ENCODE assay signal across 8 mouse cellular contexts in genomic region chr17:22360572-22360971, GRCm38 (mm10). TPM values are rescaled to one million over a fixed set of nuclear protein-coding genes. Genes with fewer than 3 reads are reported as not detected.
A peak's percentile ranks its signal among the peaks of the same experiment; 100 is the strongest.
DNase-seq lines count a peak whose midpoint lies in the region; ATAC-seq lines count a peak whose summit lies in the region.

No protein-coding gene starts in this region.

- H3K27ac ChIP-seq in lung, embryonic 15.5 days: no peak overlapping the region; the same call in 1 of the 2 replicates
- no peak overlapping the region for H3K27ac ChIP-seq in embryonic facial prominence, embryonic 15.5 days (replicated peaks)
- no peak overlapping the region for H3K27ac ChIP-seq in limb, embryonic 11.5 days (replicated peaks; ENCODE audit: low read depth, low read length)

- WGBS in lung, embryonic 15.5 days: 23% methylated on average over 5 of the region's 5 CpGs
- 27% methylated on average over 5 of the region's 5 CpGs for WGBS in embryonic facial prominence, embryonic 15.5 days
- 24% methylated on average over 5 of the region's 5 CpGs for WGBS in limb, embryonic 11.5 days

- peak overlapping the region; percentile 57 for H3K4me2 ChIP-seq in lung, embryonic 15.5 days
- peak overlapping the region; percentile 51 for H3K4me2 ChIP-seq in embryonic facial prominence, embryonic 15.5 days (replicated peaks)
- H3K4me2 ChIP-seq in limb, embryonic 11.5 days (ENCODE audit: low read depth, severe bottlenecking): peak overlapping the region; percentile 41

- 0 out of 2 replicates have a peak, but pooled peaks cover 6% of the 10 kb centered on the region for H3K36me3 ChIP-seq in lung, embryonic 15.5 days
- peaks cover 12% of the 10 kb centered on the region for H3K36me3 ChIP-seq in embryonic facial prominence, embryonic 15.5 days
- H3K36me3 ChIP-seq in limb, embryonic 11.5 days (ENCODE audit: control insufficient read depth, insufficient read depth, low read length): no peaks in the 10 kb centered on the region

- H3K27me3 ChIP-seq in lung, embryonic 15.5 days: no peaks in the 10 kb centered on the region
- no peaks in the 10 kb centered on the region for H3K27me3 ChIP-seq in embryonic facial prominence, embryonic 15.5 days
- no peaks in the 10 kb centered on the region for H3K27me3 ChIP-seq in limb, embryonic 11.5 days (ENCODE audit: control insufficient read depth, insufficient read depth, low read length)

- peak overlapping the region; percentile 56 for H3K9ac ChIP-seq in lung, embryonic 15.5 days
- peak overlapping the region; percentile 50; the same call in 1 of the 2 replicates for H3K9ac ChIP-seq in embryonic facial prominence, embryonic 15.5 days
- peak overlapping the region; percentile 50 for H3K9ac ChIP-seq in limb, embryonic 11.5 days (ENCODE audit: low read length)

- H3K4me3 ChIP-seq in lung, embryonic 15.5 days: peak overlapping the region; percentile 60
- H3K4me3 ChIP-seq in embryonic facial prominence, embryonic 15.5 days (replicated peaks): peak overlapping the region; percentile 57
- peak overlapping the region; percentile 53 for H3K4me3 ChIP-seq in limb, embryonic 11.5 days (ENCODE audit: low read depth, low read length)

- H3K4me1 ChIP-seq in lung, embryonic 15.5 days: no peaks in the 10 kb centered on the region
- H3K4me1 ChIP-seq in embryonic facial prominence, embryonic 15.5 days: peaks cover 13% of the 10 kb centered on the region; the same call in 1 of the 2 replicates
- H3K4me1 ChIP-seq in limb, embryonic 11.5 days (ENCODE audit: control insufficient read depth, insufficient read depth, low read length): no peaks in the 10 kb centered on the region

- no peak for DNase-seq in lung, postnatal 4 days
- no peak for DNase-seq in limb, embryonic 11.5 days (ENCODE audit: low spot score)
- no peak for DNase-seq in thymus, postnatal 4 days
- DNase-seq in natural killer cell, adult 2 months (ENCODE audit: low spot score in 2 of 2): no peak
- DNase-seq in testis, postnatal 14 days (ENCODE audit: low spot score): no peak

- ATAC-seq in lung, embryonic 15.5 days (ENCODE audit: borderline replicate concordance, extremely low read depth, low FRiP score, low TSS enrichment): no peak
- ATAC-seq in embryonic facial prominence, embryonic 15.5 days (ENCODE audit: insufficient number of reproducible peaks, low FRiP score, low TSS enrichment, low read depth): no peak
- no peak for ATAC-seq in limb, embryonic 11.5 days (ENCODE audit: insufficient number of reproducible peaks, low FRiP score, low TSS enrichment, low read depth)
- peak; percentile 25; the same call in 1 of the 2 replicates for ATAC-seq in neutrophil, adult 5-6 weeks (ENCODE audit: extremely low read depth, insufficient number of reproducible peaks, low FRiP score, poor library complexity, severe bottlenecking)

- H3K9me3 ChIP-seq in lung, embryonic 15.5 days: no peaks in the 10 kb centered on the region
- no peaks in the 10 kb centered on the region for H3K9me3 ChIP-seq in embryonic facial prominence, embryonic 15.5 days (replicated peaks)
- no peaks in the 10 kb centered on the region; the same call in 1 of the 2 replicates for H3K9me3 ChIP-seq in limb, embryonic 11.5 days (ENCODE audit: control insufficient read depth, low read length)

RNA-seq across cellular contexts. Expression of gene Zfp944, which starts 0.6 kb away (rescaled TPM):
- polyA plus RNA-seq in lung, embryonic 15.5 days (2015; fragmentation: Nextera tagmentation; extraction: Ambion mirVana): 11.4 and 11.5 TPM in 2 replicates
- 13.0 and 13.5 TPM in 2 replicates for polyA plus RNA-seq in embryonic facial prominence, embryonic 15.5 days (2015; fragmentation: Nextera tagmentation; extraction: Ambion mirVana)
- 17.9 and 18.0 TPM in 2 replicates for polyA plus RNA-seq in limb, embryonic 11.5 days (2014; fragmentation: Nextera tagmentation; extraction: Ambion mirVana)
- total RNA-seq in neutrophil, adult 5-6 weeks (2017): 19.6 and 21.4 TPM in 2 replicates

RNA-seq across cellular contexts. Expression of gene Zfp758, which starts 0.7 kb away (rescaled TPM):
- polyA plus RNA-seq in lung, embryonic 15.5 days (2015; fragmentation: Nextera tagmentation; extraction: Ambion mirVana): 9.0 and 10.2 TPM in 2 replicates
- polyA plus RNA-seq in embryonic facial prominence, embryonic 15.5 days (2015; fragmentation: Nextera tagmentation; extraction: Ambion mirVana): 9.1 TPM in 2 replicates
- polyA plus RNA-seq in limb, embryonic 11.5 days (2014; fragmentation: Nextera tagmentation; extraction: Ambion mirVana): 8.5 and 9.0 TPM in 2 replicates
- 36.2 and 43.9 TPM in 2 replicates for total RNA-seq in neutrophil, adult 5-6 weeks (2017)

RNA-seq across cellular contexts. Expression of gene CT030661.1, which starts 45.9 kb away (rescaled TPM):
- polyA plus RNA-seq in lung, embryonic 15.5 days (2015; fragmentation: Nextera tagmentation; extraction: Ambion mirVana): 12.1 and 12.3 TPM in 2 replicates
- 9.2 and 10.2 TPM in 2 replicates for polyA plus RNA-seq in embryonic facial prominence, embryonic 15.5 days (2015; fragmentation: Nextera tagmentation; extraction: Ambion mirVana)
- 12.2 and 13.1 TPM in 2 replicates for polyA plus RNA-seq in limb, embryonic 11.5 days (2014; fragmentation: Nextera tagmentation; extraction: Ambion mirVana)
- 11.2 and 13.0 TPM in 2 replicates for total RNA-seq in neutrophil, adult 5-6 weeks (2017)
